Mouse (Mus musculus) intestine, postnatal 0 days (tissue): ENCODE results near the gene Tex16. TPM values are rescaled to one million over a fixed set of nuclear protein-coding genes. Genes with fewer than 3 reads are reported as not detected.

ENCODE experiments used
- ATAC-seq: fragments of 200-750 bp; cut with Nextera tagmentation; 2 replicates; pipeline ENCODE4 v1.8.0; 2017; ENCODE audit warnings: mild to moderate bottlenecking, moderate TSS enrichment, moderate library complexity
- H3K27ac ChIP-seq: fragments of 300-500 bp; sonication (generic); 2 replicates; pipeline ENCODE4 v1.5.1; 2014; ENCODE audit warnings: mild to moderate bottlenecking, low read depth, low read length, moderate library complexity
- H3K27me3 ChIP-seq: fragments of 300-500 bp; sonication (generic); replicated peaks from 2 replicates; pipeline ENCODE4 v1.6.1; 2014; ENCODE audit warnings: low read length, mixed read lengths; ENCODE audit not compliant: control insufficient read depth, insufficient read depth
- H3K36me3 ChIP-seq: fragments of 300-500 bp; sonication (generic); 2 replicates; pipeline ENCODE4 v1.6.1; 2014; ENCODE audit warnings: mild to moderate bottlenecking, moderate library complexity; ENCODE audit not compliant: control insufficient read depth, insufficient read depth
- H3K4me1 ChIP-seq: fragments of 300-500 bp; sonication (generic); replicated peaks from 2 replicates; pipeline ENCODE4 v1.6.1; 2014; ENCODE audit warnings: antibody characterized with exemption, low read length, mixed read lengths; ENCODE audit not compliant: control insufficient read depth, insufficient read depth
- H3K4me2 ChIP-seq: fragments of 300-500 bp; sonication (generic); replicated peaks from 2 replicates; pipeline ENCODE4 v1.6.1; 2014; ENCODE audit warnings: low read depth, mild to moderate bottlenecking, moderate library complexity
- H3K4me3 ChIP-seq: fragments of 300-500 bp; sonication (generic); 2 replicates; pipeline ENCODE4 v1.5.1; 2014; ENCODE audit warnings: low read depth, low read length
- H3K9ac ChIP-seq: fragments of 300-500 bp; sonication (generic); 2 replicates; pipeline ENCODE4 v1.6.1; 2014; ENCODE audit warnings: mild to moderate bottlenecking, low read depth, low read length
- H3K9me3 ChIP-seq: fragments of 300-500 bp; sonication (generic); 2 replicates; pipeline ENCODE4 v1.6.1; 2016; ENCODE audit warnings: mixed run types; ENCODE audit not compliant: control insufficient read depth
- CTCF ChIP-seq: sonication (generic); IDR thresholded peaks from 2 replicates; pipeline ENCODE4 v1.5.1; 2016; ENCODE audit warnings: low read depth, mild to moderate bottlenecking, control low read depth, antibody characterized with exemption, moderate library complexity
- WGBS: fragments of 180-500 bp; shearing (Covaris S2); extraction: QIAGEN DNeasy Blood & Tissue Kit; methylation state at CpG from one replicate; pipeline ENCODE4 v1.1.7; 2014; 5-methylcytosine and 5-hydroxymethylcytosine counted together
- polyA plus RNA-seq: library from polyadenylated mRNA; unstranded; fragments of >200 nt; fragmentation: Nextera tagmentation; extraction: Ambion mirVana; gene quantifications from 2 replicates; pipeline ENCODE4 v1.2.1, GENCODE M21; 2015

The Tex16 gene
- polyA plus RNA-seq = 0.07 and 0.09 TPM in 2 replicates

- Histone ChIP-seq H3K9me3 (no peaks in the 10 kb centered on the region), H3K27me3 (no peaks in the 10 kb centered on the region), H3K4me3 (no peak within 1 kb of the TSS), H3K4me2 (no peak within 1 kb of the TSS), H3K36me3 (no peaks in the 10 kb centered on the region), H3K9ac (no peak within 1 kb of the TSS), H3K4me1 (no peaks in the 10 kb centered on the region), H3K27ac (no peak within 1 kb of the TSS)
- TF ChIP-seq CTCF = no peak
- ATAC-seq = no peak
Measured at GRCm38 (mm10) chrX:112010707-112011106, at the start of gene Tex16. Gene Tex16 (plus strand): TSS chrX:112011007.

- WGBS = 32% methylated on average over 1 of the region's 1 CpGs
- no peaks in the 10 kb centered on the region for H3K9me3 ChIP-seq
- no peak for TF ChIP-seq CTCF
- H3K4me3 ChIP-seq = no peak overlapping the region
- H3K4me2 ChIP-seq = no peak overlapping the region
- H3K4me1 ChIP-seq = no peaks in the 10 kb centered on the region
- H3K27me3 ChIP-seq = no peaks in the 10 kb centered on the region
- no peak overlapping the region for H3K27ac ChIP-seq
- no peak overlapping the region for H3K9ac ChIP-seq
- no peak for ATAC-seq
- no peaks in the 10 kb centered on the region for H3K36me3 ChIP-seq
Measured at GRCm38 (mm10) chrX:111999661-112000060, 11.1 kb upstream of the Tex16 start.

Other genes with a start within 250 kb of the Tex16 start
- not detected in 2 replicates for gene Gm45194, start 119.6 kb upstream of the Tex16 start, polyA plus RNA-seq
- gene 4933403O08Rik, start 228.0 kb downstream of the Tex16 start, polyA plus RNA-seq = not detected in 2 replicates